Mouse (Mus musculus): Measurements from ENCODE around the gene Ppp6r2. TPM values are rescaled to one million over a fixed set of nuclear protein-coding genes. Genes with fewer than 3 reads are reported as not detected.

Gene Ppp6r2
- polyA plus RNA-seq, 1 experiment from 2014 or later, result 16.4 TPM

DNA sequence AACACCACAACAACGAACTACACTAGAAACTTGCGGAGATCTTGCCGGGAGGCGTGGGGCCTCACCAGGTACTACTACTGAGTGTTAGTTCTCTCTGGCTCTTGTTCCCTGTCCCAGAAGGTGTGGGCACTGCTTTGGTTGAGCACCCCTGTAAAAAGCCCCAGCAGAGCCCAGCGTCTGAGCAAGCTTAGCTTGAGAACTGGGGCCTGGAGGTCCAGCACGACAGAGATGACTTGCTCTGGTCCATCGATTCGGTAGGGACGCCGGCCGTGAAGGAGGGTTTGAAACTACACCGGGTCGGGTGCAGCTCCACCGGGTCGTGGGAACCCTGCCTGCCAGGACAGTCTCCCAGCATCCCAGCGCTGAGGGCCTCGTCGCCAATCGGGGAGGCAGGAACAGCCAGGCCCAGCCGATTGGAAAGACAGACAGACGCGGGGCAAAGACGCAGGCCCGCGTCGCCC lies 31.2 kb upstream of the Ppp6r2 start:
- no peak for ATAC-seq (ENCODE audit: low read depth)
- 4% methylated on average over 26 of the region's 26 CpGs for WGBS (ENCODE audit: insufficient replicate concordance)
- Histone ChIP-seq H3K4me2 (ENCODE audit: low read depth, low read length) (peak overlapping the region; percentile 54), H3K36me3 (ENCODE audit: control insufficient read depth, insufficient read depth) (no peaks in the 10 kb centered on the region), H3K4me3 (ENCODE audit: low read depth, low read length) (peak overlapping the region; percentile 62), H3K4me1 (ENCODE audit: control insufficient read depth, low read depth, low read length) (peaks cover 25% of the 10 kb centered on the region), H3K9me3 (replicated peaks; ENCODE audit: control insufficient read depth, low read length) (no peaks in the 10 kb centered on the region), H3K9ac (ENCODE audit: low read depth, low read length) (peak overlapping the region; percentile 8), H3K27me3 (ENCODE audit: control insufficient read depth, insufficient read depth, low read depth, low read length) (peaks cover 35% of the 10 kb centered on the region), H3K27ac (ENCODE audit: low read length) (peak overlapping the region; percentile 92)

DNA sequence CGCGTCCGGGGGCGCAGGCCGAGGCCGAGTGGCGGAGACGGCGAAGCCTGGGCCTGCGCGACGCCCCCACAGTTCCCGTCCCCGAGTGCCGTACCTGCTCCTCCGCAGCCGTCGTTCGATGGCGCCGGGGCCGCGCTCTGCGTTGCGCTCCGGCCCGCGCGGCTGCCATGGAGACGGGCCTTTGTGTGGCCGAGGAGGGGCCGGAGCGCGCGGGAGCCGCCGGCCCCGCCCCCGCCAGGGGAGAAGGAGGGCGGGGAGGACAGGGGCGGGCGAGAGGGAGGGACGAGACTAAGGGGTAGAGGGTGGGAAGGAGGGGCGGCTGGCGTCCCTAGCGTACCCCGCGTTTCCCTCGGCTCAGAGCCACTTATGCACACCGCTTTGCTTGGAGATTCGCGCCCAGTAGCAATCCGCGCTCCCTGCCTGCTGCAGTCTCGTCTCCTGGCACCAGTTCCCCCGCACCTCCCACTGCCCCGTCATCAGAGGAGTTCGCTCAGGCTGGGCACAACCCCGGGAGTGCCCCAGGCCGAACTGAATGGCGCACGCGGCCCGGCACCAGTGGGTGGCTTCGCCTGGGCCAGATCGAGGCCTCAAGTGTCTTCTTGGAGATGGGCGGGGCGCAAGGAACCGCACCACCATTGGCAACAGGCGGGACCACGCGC lies 30.7 kb upstream of the Ppp6r2 start, which contains the start of gene Plxnb2:
Gene Plxnb2 (minus strand): TSS at position 218 of the 659 bp plus-strand sequence.
- peak; percentile 71 for ATAC-seq (ENCODE audit: low read depth)
- Histone ChIP-seq H3K4me3 (ENCODE audit: low read depth, low read length) (peak within 1 kb of the TSS; percentile 62), H3K36me3 (ENCODE audit: control insufficient read depth, insufficient read depth) (no peaks in the 10 kb centered on the region), H3K9me3 (replicated peaks; ENCODE audit: control insufficient read depth, low read length) (no peaks in the 10 kb centered on the region), H3K4me2 (ENCODE audit: low read depth, low read length) (peak within 1 kb of the TSS; percentile 54), H3K9ac (ENCODE audit: low read depth, low read length) (peak within 1 kb of the TSS; percentile 42), H3K4me1 (ENCODE audit: control insufficient read depth, low read depth, low read length) (peaks cover 25% of the 10 kb centered on the region), H3K27me3 (ENCODE audit: control insufficient read depth, insufficient read depth, low read depth, low read length) (peaks cover 35% of the 10 kb centered on the region), H3K27ac (ENCODE audit: low read length) (peak within 1 kb of the TSS; percentile 92)
- under 1% methylated on average over 61 of the region's 72 CpGs for WGBS (ENCODE audit: insufficient replicate concordance)

DNA sequence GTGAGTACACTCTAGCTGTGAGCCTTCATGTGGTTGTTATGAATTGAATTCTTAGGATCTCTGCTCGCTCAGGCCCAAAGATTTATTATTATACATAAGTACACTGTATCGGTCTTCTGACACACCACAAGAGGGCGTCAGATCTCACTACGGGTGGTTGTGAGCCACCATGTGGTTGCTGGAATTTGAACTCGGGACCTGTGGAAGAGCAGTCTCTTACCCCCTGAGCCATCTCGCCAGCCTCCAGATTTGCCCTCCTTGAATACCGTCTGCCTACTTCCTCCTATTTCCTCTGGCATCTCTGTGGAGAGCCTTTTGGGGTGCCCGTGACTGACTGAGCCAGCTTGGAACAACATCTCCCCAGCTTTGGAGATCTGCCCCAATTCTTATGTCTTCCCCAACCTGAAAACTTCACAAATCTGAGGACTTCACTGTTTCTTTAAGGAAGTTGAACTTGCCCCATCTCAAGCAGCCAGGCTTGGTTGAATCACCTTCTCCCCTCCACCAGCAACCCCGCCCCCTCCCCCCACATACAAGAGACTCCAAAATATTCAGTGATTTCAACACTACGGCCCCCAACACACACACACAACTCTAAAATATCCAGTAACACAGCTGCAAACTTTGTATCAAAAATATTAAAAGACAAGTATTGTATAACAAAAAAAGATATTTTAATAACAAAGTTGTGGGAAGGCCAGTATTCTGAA lies 29.6 kb upstream of the Ppp6r2 start:
- H3K4me2 ChIP-seq (ENCODE audit: low read depth, low read length), result no peak overlapping the region
- WGBS (ENCODE audit: insufficient replicate concordance), result 31% methylated on average over 10 of the region's 10 CpGs
- H3K4me1 ChIP-seq (ENCODE audit: control insufficient read depth, low read depth, low read length), result peaks cover 19% of the 10 kb centered on the region
- no peak overlapping the region for H3K27ac ChIP-seq (ENCODE audit: low read length)
- H3K27me3 ChIP-seq (ENCODE audit: control insufficient read depth, insufficient read depth, low read depth, low read length), result peaks cover 35% of the 10 kb centered on the region
- H3K36me3 ChIP-seq (ENCODE audit: control insufficient read depth, insufficient read depth), result no peaks in the 10 kb centered on the region
- H3K9me3 ChIP-seq (replicated peaks; ENCODE audit: control insufficient read depth, low read length), result no peaks in the 10 kb centered on the region
- no peak overlapping the region for H3K9ac ChIP-seq (ENCODE audit: low read depth, low read length)
- no peak for ATAC-seq (ENCODE audit: low read depth)
- H3K4me3 ChIP-seq (ENCODE audit: low read depth, low read length), result no peak overlapping the region

DNA sequence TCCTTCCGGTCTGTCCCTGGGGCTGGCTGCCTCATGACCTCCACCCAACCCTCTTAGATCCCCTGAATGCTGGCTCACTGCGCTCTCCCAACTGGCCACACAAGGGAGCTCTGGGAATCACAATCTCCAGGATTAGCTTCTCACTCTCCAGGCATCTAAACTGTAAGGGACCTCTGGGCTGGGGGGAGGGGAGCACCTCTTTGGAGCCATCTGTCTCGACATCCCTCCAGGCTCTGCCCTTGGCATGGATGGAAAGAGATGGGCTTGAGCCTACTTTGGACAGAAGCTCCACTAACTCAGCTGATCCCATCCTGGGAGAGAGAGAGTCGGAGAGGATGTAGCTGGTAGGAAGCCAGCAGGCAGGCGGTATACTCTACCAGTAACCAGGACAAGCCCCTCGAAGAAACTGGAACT lies 29.0 kb upstream of the Ppp6r2 start:
- no peak overlapping the region for H3K4me2 ChIP-seq (ENCODE audit: low read depth, low read length)
- H3K27me3 ChIP-seq (ENCODE audit: control insufficient read depth, insufficient read depth, low read depth, low read length), result peaks cover 35% of the 10 kb centered on the region
- H3K9ac ChIP-seq (ENCODE audit: low read depth, low read length), result no peak overlapping the region
- no peak overlapping the region for H3K27ac ChIP-seq (ENCODE audit: low read length)
- H3K4me3 ChIP-seq (ENCODE audit: low read depth, low read length), result no peak overlapping the region
- no peaks in the 10 kb centered on the region for H3K36me3 ChIP-seq (ENCODE audit: control insufficient read depth, insufficient read depth)
- H3K9me3 ChIP-seq (replicated peaks; ENCODE audit: control insufficient read depth, low read length), result no peaks in the 10 kb centered on the region
- ATAC-seq (ENCODE audit: low read depth), result no peak
- peaks cover 13% of the 10 kb centered on the region for H3K4me1 ChIP-seq (ENCODE audit: control insufficient read depth, low read depth, low read length)
- WGBS (ENCODE audit: insufficient replicate concordance), result 23% methylated on average over 6 of the region's 6 CpGs

DNA sequence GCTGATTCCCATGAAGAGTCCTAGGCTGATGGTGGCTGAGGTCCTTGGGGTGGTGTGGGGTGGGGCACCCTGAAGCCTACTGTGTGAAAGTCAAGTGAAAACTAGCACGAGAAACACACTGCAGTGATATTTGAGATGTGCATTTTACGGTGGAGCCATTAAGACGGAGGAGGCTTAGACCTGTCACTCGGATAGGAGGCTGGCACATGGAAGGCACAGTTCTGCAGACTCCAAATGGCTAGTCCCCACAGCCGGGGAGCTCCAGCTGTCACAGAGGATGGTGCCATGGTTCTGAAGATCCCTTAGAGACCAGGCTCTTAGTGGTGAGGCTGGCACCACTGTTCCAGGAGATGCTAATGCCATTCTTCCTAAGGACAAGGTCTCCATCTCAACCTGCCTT lies 28.5 kb upstream of the Ppp6r2 start:
- no peaks in the 10 kb centered on the region for H3K9me3 ChIP-seq (replicated peaks; ENCODE audit: control insufficient read depth, low read length)
- H3K4me3 ChIP-seq (ENCODE audit: low read depth, low read length), result no peak overlapping the region
- H3K27ac ChIP-seq (ENCODE audit: low read length), result no peak overlapping the region
- no peak overlapping the region for H3K4me2 ChIP-seq (ENCODE audit: low read depth, low read length)
- no peak for ATAC-seq (ENCODE audit: low read depth)
- H3K9ac ChIP-seq (ENCODE audit: low read depth, low read length), result no peak overlapping the region
- H3K27me3 ChIP-seq (ENCODE audit: control insufficient read depth, insufficient read depth, low read depth, low read length), result peaks cover 35% of the 10 kb centered on the region
- 65% methylated on average over 5 of the region's 5 CpGs for WGBS (ENCODE audit: insufficient replicate concordance)
- H3K4me1 ChIP-seq (ENCODE audit: control insufficient read depth, low read depth, low read length), result peaks cover 10% of the 10 kb centered on the region
- H3K36me3 ChIP-seq (ENCODE audit: control insufficient read depth, insufficient read depth), result no peaks in the 10 kb centered on the region

DNA sequence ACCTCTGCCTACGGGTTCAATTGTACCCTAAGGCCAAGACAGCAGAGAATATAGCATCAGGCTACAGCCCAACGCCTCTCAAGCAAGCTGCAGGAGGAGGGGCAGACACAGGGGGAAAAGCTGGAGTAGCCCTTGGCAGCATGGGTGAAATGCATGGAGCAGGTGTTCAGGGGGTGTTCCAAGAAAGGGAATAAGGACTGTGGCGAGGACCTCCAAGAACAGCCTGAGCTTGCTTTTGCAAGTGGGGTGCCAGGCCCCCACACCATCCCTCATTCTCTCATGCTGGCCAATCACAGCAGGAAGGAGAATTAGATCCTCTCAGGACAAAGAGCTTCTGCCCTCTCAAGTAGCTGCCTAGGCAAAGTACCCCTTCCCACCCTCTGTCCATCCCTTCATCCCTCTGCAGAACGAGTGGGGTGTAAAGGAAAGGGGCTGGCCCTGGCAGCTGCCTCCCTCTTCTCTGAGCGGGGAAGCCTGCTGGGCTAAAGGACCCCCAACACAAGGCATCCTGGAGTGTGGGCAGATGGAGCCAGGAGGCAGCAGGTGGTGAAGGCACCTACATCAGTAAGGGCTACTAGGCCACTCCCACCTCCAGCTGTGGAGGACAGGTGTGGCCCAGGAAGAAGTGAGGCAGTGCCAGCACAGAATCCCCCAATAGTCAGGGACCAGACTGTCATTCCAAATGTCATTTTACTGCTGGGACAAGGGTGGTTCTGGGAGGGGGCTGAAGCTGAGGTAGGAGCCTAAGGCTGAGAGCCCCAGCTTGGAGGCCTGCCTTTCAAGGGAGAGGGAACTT lies 27.0 kb upstream of the Ppp6r2 start:
- no peaks in the 10 kb centered on the region for H3K9me3 ChIP-seq (replicated peaks; ENCODE audit: control insufficient read depth, low read length)
- peaks cover 26% of the 10 kb centered on the region for H3K27me3 ChIP-seq (ENCODE audit: control insufficient read depth, insufficient read depth, low read depth, low read length)
- H3K4me2 ChIP-seq (ENCODE audit: low read depth, low read length), result no peak overlapping the region
- H3K27ac ChIP-seq (ENCODE audit: low read length), result no peak overlapping the region
- WGBS (ENCODE audit: insufficient replicate concordance), result 59% methylated on average over 5 of the region's 5 CpGs
- ATAC-seq (ENCODE audit: low read depth), result no peak
- no peak overlapping the region for H3K9ac ChIP-seq (ENCODE audit: low read depth, low read length)
- no peak overlapping the region for H3K4me3 ChIP-seq (ENCODE audit: low read depth, low read length)
- no peaks in the 10 kb centered on the region for H3K36me3 ChIP-seq (ENCODE audit: control insufficient read depth, insufficient read depth)
- no peaks in the 10 kb centered on the region for H3K4me1 ChIP-seq (ENCODE audit: control insufficient read depth, low read depth, low read length)

DNA sequence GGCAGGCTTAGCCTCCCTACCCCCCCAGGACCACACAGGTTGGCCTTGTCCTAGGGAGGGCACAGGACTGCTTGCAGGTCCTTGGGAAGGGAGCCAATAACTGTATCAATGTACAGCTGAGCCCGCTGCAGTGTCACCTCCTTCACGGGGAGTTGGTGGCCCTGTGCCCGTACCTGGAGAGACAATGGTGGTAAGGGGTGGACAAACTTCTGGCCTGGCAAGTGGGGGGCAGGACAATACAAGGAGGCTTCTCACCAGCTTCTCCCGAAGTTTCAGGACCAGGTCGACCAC lies 26.5 kb upstream of the Ppp6r2 start:
- Histone ChIP-seq H3K4me2 (ENCODE audit: low read depth, low read length) (no peak overlapping the region), H3K36me3 (ENCODE audit: control insufficient read depth, insufficient read depth) (no peaks in the 10 kb centered on the region), H3K27me3 (ENCODE audit: control insufficient read depth, insufficient read depth, low read depth, low read length) (peaks cover 21% of the 10 kb centered on the region), H3K4me3 (ENCODE audit: low read depth, low read length) (no peak overlapping the region), H3K4me1 (ENCODE audit: control insufficient read depth, low read depth, low read length) (no peaks in the 10 kb centered on the region), H3K9me3 (replicated peaks; ENCODE audit: control insufficient read depth, low read length) (no peaks in the 10 kb centered on the region), H3K9ac (ENCODE audit: low read depth, low read length) (no peak overlapping the region), H3K27ac (ENCODE audit: low read length) (no peak overlapping the region)
- 71% methylated on average over 5 of the region's 5 CpGs for WGBS (ENCODE audit: insufficient replicate concordance)
- no peak for ATAC-seq (ENCODE audit: low read depth)

DNA sequence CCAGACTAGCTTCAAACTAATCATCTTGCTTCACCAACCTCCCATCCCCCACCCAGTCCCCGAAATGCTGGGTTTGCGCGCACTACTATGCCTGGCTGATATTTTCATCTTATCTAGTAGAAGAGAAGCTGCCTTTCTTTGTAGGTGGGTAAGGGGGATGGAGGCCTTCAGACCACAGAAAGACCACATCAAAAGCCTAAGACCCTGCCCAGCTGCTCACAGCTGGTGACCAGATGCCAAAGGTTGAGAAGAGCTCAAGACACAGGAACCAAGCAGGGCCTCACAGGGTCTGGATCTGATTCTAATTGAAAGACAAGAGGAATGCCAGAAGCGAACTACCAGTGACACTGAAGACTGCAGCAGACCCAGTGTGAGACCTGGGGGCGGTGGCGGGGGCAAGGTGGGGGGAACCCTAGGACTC lies 16.1 kb upstream of the Ppp6r2 start:
- ATAC-seq (ENCODE audit: low read depth), result no peak
- Histone ChIP-seq H3K4me2 (ENCODE audit: low read depth, low read length) (peak overlapping the region; percentile 89), H3K4me1 (ENCODE audit: control insufficient read depth, low read depth, low read length) (peaks cover 17% of the 10 kb centered on the region), H3K27me3 (ENCODE audit: control insufficient read depth, insufficient read depth, low read depth, low read length) (no peaks in the 10 kb centered on the region), H3K9me3 (replicated peaks; ENCODE audit: control insufficient read depth, low read length) (no peaks in the 10 kb centered on the region), H3K36me3 (ENCODE audit: control insufficient read depth, insufficient read depth) (no peaks in the 10 kb centered on the region), H3K9ac (ENCODE audit: low read depth, low read length) (peak overlapping the region; percentile 99), H3K4me3 (ENCODE audit: low read depth, low read length) (peak overlapping the region; percentile 94), H3K27ac (ENCODE audit: low read length) (peak overlapping the region; percentile 99)
- WGBS (ENCODE audit: insufficient replicate concordance), result 25% methylated on average over 6 of the region's 6 CpGs
